Mouse (Mus musculus) liver, embryonic 11.5 days (tissue): ENCODE data around the gene Mmab. TPM values are rescaled to one million over a fixed set of nuclear protein-coding genes. Genes with fewer than 3 reads are reported as not detected.
A peak's percentile ranks its signal among the peaks of the same experiment; 100 is the strongest.

Source experiments
- ATAC-seq: fragments of 200-750 bp; cut with Nextera tagmentation; replicated peaks from 2 replicates; pipeline ENCODE4 v1.8.0; 2017; ENCODE audit warnings: moderate number of reproducible peaks, mild to moderate bottlenecking, moderate TSS enrichment, moderate library complexity; ENCODE audit not compliant: low FRiP score
- DNase-seq: peaks from one replicate; pipeline ENCODE4 v3.0.0-alpha.2; 2017; ENCODE audit warnings: low spot score
- H3K27ac ChIP-seq: fragments of 300-500 bp; sonication (generic); 2 replicates; pipeline ENCODE4 v1.5.1; 2014; ENCODE audit warnings: mild to moderate bottlenecking, low read depth, low read length, control low read depth
- H3K27me3 ChIP-seq: fragments of 300-500 bp; sonication (generic); replicated peaks from 2 replicates; pipeline ENCODE4 v1.6.1; 2014; ENCODE audit warnings: low read length, mixed read lengths; ENCODE audit not compliant: control insufficient read depth, insufficient read depth
- H3K36me3 ChIP-seq: fragments of 300-500 bp; sonication (generic); 2 replicates; pipeline ENCODE4 v1.6.1; 2014; ENCODE audit warnings: mild to moderate bottlenecking, low read length, moderate library complexity, mixed read lengths; ENCODE audit not compliant: control insufficient read depth, insufficient read depth
- H3K4me1 ChIP-seq: fragments of 300-500 bp; sonication (generic); replicated peaks from 2 replicates; pipeline ENCODE4 v1.6.1; 2014; ENCODE audit warnings: low read length, mixed read lengths; ENCODE audit not compliant: control insufficient read depth, insufficient read depth
- H3K4me2 ChIP-seq: fragments of 300-500 bp; sonication (generic); 2 replicates; pipeline ENCODE4 v1.6.1; 2014; ENCODE audit warnings: mild to moderate bottlenecking, control low read depth, moderate library complexity
- H3K4me3 ChIP-seq: fragments of 300-500 bp; sonication (generic); 2 replicates; pipeline ENCODE4 v1.5.1; 2014; ENCODE audit warnings: low read depth, low read length, control low read depth
- H3K9ac ChIP-seq: fragments of 300-500 bp; sonication (generic); 2 replicates; pipeline ENCODE4 v1.6.1; 2014; ENCODE audit warnings: low read depth, low read length, control low read depth
- H3K9me3 ChIP-seq: fragments of 300-500 bp; sonication (generic); 2 replicates; pipeline ENCODE4 v1.6.1; 2016; ENCODE audit warnings: low read length, inconsistent platforms, mixed read lengths; ENCODE audit not compliant: control insufficient read depth
- WGBS: fragments of 180-500 bp; shearing (Covaris S2); extraction: QIAGEN DNeasy Blood & Tissue Kit; methylation state at CpG from one replicate; pipeline ENCODE4 v1.1.7; 2014; 5-methylcytosine and 5-hydroxymethylcytosine counted together
- microRNA-seq: library from miRNA; unstranded; fragments of <30 nt; microRNA quantifications from one replicate; pipeline ENCODE4, GENCODE M21; 2017; ENCODE audit warnings: borderline number of aligned reads
- polyA plus RNA-seq: library from polyadenylated mRNA; unstranded; fragments of >200 nt; fragmentation: Nextera tagmentation; extraction: Ambion mirVana; gene quantifications from 2 replicates; pipeline ENCODE4 v1.2.1, GENCODE M21; 2014

The Mmab gene
- polyA plus RNA-seq, 1 experiment from 2014 or later, result 27.9 TPM

- peaks cover 58% of the 10 kb centered on the region for H3K36me3 ChIP-seq
- no peak overlapping the region for H3K4me2 ChIP-seq
- WGBS, result 93% methylated on average over 11 of the region's 11 CpGs
- no peak for ATAC-seq
- no peaks in the 10 kb centered on the region for H3K9me3 ChIP-seq
- no peak for DNase-seq
- no peaks in the 10 kb centered on the region for H3K27me3 ChIP-seq
- no peak overlapping the region for H3K4me3 ChIP-seq
- H3K4me1 ChIP-seq, result peaks cover 3% of the 10 kb centered on the region; the same call in 1 of the 2 replicates
- no peak overlapping the region for H3K27ac ChIP-seq
- H3K9ac ChIP-seq, result no peak overlapping the region
Observed at GRCm38 (mm10) chr5:114408846-114409245, 35.0 kb downstream of the Mmab start.

- Histone ChIP-seq H3K27ac (no peak overlapping the region), H3K4me3 (no peak overlapping the region), H3K9ac (no peak overlapping the region), H3K27me3 (no peaks in the 10 kb centered on the region), H3K9me3 (no peaks in the 10 kb centered on the region), H3K36me3 (peaks cover 63% of the 10 kb centered on the region), H3K4me2 (no peak overlapping the region), H3K4me1 (0 out of 2 replicates have a peak, but pooled peaks cover 3% of the 10 kb centered on the region)
- no peak for DNase-seq
- no peak for ATAC-seq
- WGBS, result 92% methylated on average over 9 of the region's 9 CpGs
Observed at GRCm38 (mm10) chr5:114407810-114408209, 36.0 kb downstream of the Mmab start.

GRCm38 (mm10) chr5:114407269-114407668 lies 36.6 kb downstream of the Mmab start:
- no peak overlapping the region for H3K27ac ChIP-seq
- no peak for DNase-seq
- no peaks in the 10 kb centered on the region for H3K27me3 ChIP-seq
- H3K4me2 ChIP-seq, result no peak overlapping the region
- H3K4me3 ChIP-seq, result no peak overlapping the region
- peaks cover 66% of the 10 kb centered on the region for H3K36me3 ChIP-seq
- 0 out of 2 replicates have a peak, but pooled peaks cover 1% of the 10 kb centered on the region for H3K4me1 ChIP-seq
- no peaks in the 10 kb centered on the region for H3K9me3 ChIP-seq
- H3K9ac ChIP-seq, result no peak overlapping the region
- 93% methylated on average over 10 of the region's 10 CpGs for WGBS
- ATAC-seq, result no peak

DNA sequence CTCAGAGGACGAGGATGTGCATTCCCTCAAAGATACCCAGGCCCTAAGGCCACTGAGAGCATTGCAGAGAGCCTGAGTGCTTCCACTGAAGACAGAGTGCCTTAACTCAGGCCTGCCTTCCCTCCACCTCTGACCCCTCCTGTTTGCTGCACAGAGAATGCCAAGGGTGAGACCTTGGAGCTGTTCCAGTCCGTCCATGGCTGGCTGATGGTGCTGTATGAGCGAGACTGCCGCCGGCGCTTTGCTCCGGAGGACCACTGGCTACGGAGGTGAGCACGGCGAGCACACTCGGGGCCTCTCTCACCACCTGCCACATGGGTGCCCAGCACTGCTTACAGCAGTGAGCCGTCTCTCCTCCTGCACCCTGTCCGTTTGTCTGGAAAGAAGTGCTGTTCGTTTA lies 37.3 kb downstream of the Mmab start:
- 94% methylated on average over 14 of the region's 14 CpGs for WGBS
- Histone ChIP-seq H3K36me3 (peaks cover 68% of the 10 kb centered on the region), H3K4me2 (no peak overlapping the region), H3K27me3 (no peaks in the 10 kb centered on the region), H3K27ac (no peak overlapping the region), H3K9me3 (no peaks in the 10 kb centered on the region), H3K4me3 (no peak overlapping the region), H3K4me1 (no peaks in the 10 kb centered on the region), H3K9ac (no peak overlapping the region)
- no peak for DNase-seq
- ATAC-seq, result no peak

DNA sequence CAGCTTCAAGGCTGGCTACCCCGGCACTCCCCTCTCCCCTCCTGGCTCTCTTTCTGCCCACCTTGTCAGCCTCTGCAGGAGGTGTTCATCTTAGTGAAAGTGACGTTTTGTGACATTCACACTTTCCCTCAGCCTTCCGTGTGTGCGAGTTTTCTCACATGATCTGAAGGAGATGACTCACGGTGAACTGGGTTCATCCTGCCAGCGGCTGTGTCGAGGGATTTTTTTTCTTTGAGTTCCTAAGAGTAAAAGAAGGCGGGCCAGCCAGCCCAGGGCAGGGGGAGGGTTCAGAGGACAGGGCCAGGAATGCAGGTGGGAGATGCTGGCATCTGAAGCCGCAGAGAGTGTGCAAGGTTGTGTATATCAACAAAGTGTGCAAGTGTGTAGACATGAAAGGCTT lies 50.7 kb downstream of the Mmab start:
- Histone ChIP-seq H3K27me3 (no peaks in the 10 kb centered on the region), H3K36me3 (peaks cover 57% of the 10 kb centered on the region), H3K4me3 (no peak overlapping the region), H3K9ac (no peak overlapping the region), H3K9me3 (no peaks in the 10 kb centered on the region), H3K27ac (no peak overlapping the region), H3K4me1 (no peaks in the 10 kb centered on the region), H3K4me2 (no peak overlapping the region)
- no peak for ATAC-seq
- whole genome bisulfite sequencing, result 87% methylated on average over 9 of the region's 9 CpGs
- no peak for DNase-seq

- Histone ChIP-seq H3K9me3 (no peaks in the 10 kb centered on the region), H3K4me2 (no peak overlapping the region), H3K9ac (no peak overlapping the region), H3K27me3 (no peaks in the 10 kb centered on the region), H3K4me3 (no peak overlapping the region), H3K36me3 (peaks cover 36% of the 10 kb centered on the region), H3K4me1 (peaks cover 13% of the 10 kb centered on the region), H3K27ac (no peak overlapping the region)
- DNase-seq (no peak), ATAC-seq (no peak)
- WGBS, result 85% methylated on average over 8 of the region's 8 CpGs
Observed at GRCm38 (mm10) chr5:114384448-114384847, 59.4 kb downstream of the Mmab start.

DNA sequence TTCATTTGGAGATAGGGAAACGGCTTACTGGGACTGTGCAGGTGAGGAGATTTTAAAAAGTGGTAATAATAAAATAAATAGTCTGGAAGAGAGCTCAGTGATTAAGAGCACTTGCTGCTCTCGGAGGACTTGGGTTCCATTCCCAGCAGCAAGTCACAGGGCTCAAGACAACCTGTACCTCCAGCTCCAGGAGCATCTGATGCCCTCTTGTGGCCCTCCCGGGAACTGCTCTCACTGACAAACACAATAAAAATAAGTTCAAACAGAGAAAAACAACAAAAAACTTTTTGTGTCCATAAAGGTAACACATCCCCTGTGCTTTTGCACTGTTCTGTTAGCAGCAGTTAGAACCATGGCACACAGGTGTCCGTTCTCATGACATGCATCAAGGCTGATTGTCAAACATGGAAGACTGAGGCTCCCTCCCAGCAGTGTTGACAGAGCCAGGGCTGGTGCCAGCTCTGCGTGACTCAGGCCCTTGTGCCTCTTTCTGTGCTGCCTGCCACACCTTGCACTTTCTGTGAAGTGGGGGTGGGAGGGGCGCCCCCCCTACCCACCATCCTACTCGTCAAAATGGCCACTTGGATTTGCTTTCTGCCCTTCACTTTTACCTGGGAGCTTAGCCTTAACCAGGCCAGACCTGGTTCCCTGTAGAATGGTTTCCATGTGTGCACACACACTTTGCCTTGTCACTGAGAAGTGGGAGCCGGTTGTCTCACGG lies 60.5 kb downstream of the Mmab start:
- Histone ChIP-seq H3K36me3 (peaks cover 26% of the 10 kb centered on the region), H3K27ac (no peak overlapping the region), H3K9ac (no peak overlapping the region), H3K4me3 (no peak overlapping the region), H3K27me3 (no peaks in the 10 kb centered on the region), H3K4me1 (peaks cover 24% of the 10 kb centered on the region), H3K4me2 (no peak overlapping the region), H3K9me3 (no peaks in the 10 kb centered on the region)
- no peak for ATAC-seq
- DNase-seq, result peak; percentile 50
- WGBS, result 75% methylated on average over 9 of the region's 9 CpGs

Small RNAs within 50 kb of the gene (microRNA-seq; reads per million reads assigned to microRNA genes)
- gene Mir7027, result not detected

Other genes with a start within 250 kb of the Mmab start
- gene Foxn4, start 170.3 kb downstream of the Mmab start, polyA plus RNA-seq, result not detected in 2 replicates
- 0.40 and 0.45 TPM in 2 replicates for gene Myo1h, start 154.9 kb downstream of the Mmab start, polyA plus RNA-seq
- 59.1 and 64.1 TPM in 2 replicates for gene Kctd10, start 63.6 kb downstream of the Mmab start, polyA plus RNA-seq
- gene Ube3b, start 63.5 kb downstream of the Mmab start, polyA plus RNA-seq, result 41.1 and 41.4 TPM in 2 replicates
- gene Mvk, start 209 bp upstream of the Mmab start, polyA plus RNA-seq, result 46.5 and 48.5 TPM in 2 replicates
- 2.2 and 2.3 TPM in 2 replicates for gene Fam222a, start 124.0 kb upstream of the Mmab start, polyA plus RNA-seq
- gene Trpv4, start 214.4 kb upstream of the Mmab start, polyA plus RNA-seq, result 0.56 and 0.78 TPM in 2 replicates
- 51.3 and 53.4 TPM in 2 replicates for gene Gltp, start 246.9 kb upstream of the Mmab start, polyA plus RNA-seq